Mouse (Mus musculus) cortical plate, adult 2 months (tissue): ENCODE data around the gene Rhov.

Experiments used
- CTCF ChIP-seq: fragments of 200-500 bp; IDR thresholded peaks from 2 replicates; pipeline ENCODE4 v1.5.1; 2011; ENCODE audit warnings: mild to moderate bottlenecking, control low read depth, low read length; ENCODE audit not compliant: insufficient read depth; ENCODE audit errors: extremely low read depth
- POLR2A ChIP-seq: fragments of 200-500 bp; IDR thresholded peaks from 2 replicates; pipeline ENCODE4 v1.6.1; 2011; ENCODE audit warnings: mild to moderate bottlenecking, low read length, control low read depth; ENCODE audit not compliant: insufficient read depth; ENCODE audit errors: extremely low read depth

- TF ChIP-seq CTCF (no peak), POLR2A (no peak)
Measured at GRCm38 (mm10) chr2:119229775-119230704, 41.0 kb downstream of the Rhov start, which contains the start of gene Ppp1r14d.
